ENCODE assay signal across 22 mouse cellular contexts in genomic region chr7:92656386-92656785, GRCm38 (mm10).
"Had no signal": no experiment of that assay in that cellular context is flagged by ENCODE, and none has a peak within 500 bp of the region (broad histone marks: within the 10 kb centered on the region; RNA-seq: fewer than 3 reads in every experiment).

No protein-coding gene starts in this region.

- H3K9me3 ChIP-seq: kidney, embryonic 15.5 days; limb, embryonic 12.5 days; limb, embryonic 15.5 days; midbrain, embryonic 12.5 days; neural tube, embryonic 13.5 days; stomach, embryonic 15.5 days had no signal

- DNase-seq: kidney, adult 8-10 months; kidney, postnatal 10 days; kidney, postnatal 4 days; left cerebral cortex, postnatal 4 days; liver, postnatal 0 days; lung, embryonic 14.5 days; retina, postnatal 1 day; right cerebral cortex, postnatal 25 days; spleen, adult 18-20 months; thymus, postnatal 25 days had no signal

- H3K4me3 ChIP-seq: kidney, embryonic 15.5 days; limb, embryonic 12.5 days; limb, embryonic 15.5 days; midbrain, embryonic 12.5 days; myocyte; neural tube, embryonic 13.5 days; stomach, embryonic 15.5 days had no signal

- H3K4me2 ChIP-seq: kidney, embryonic 15.5 days; limb, embryonic 12.5 days; limb, embryonic 15.5 days; liver, embryonic 11.5 days; lung, embryonic 14.5 days; midbrain, embryonic 12.5 days; neural tube, embryonic 13.5 days; stomach, embryonic 15.5 days had no signal

- H3K27me3 ChIP-seq: kidney, embryonic 15.5 days; limb, embryonic 12.5 days; limb, embryonic 15.5 days; midbrain, embryonic 12.5 days; neural tube, embryonic 13.5 days; stomach, embryonic 15.5 days had no signal

- H3K4me1 ChIP-seq: limb, embryonic 12.5 days; limb, embryonic 15.5 days; stomach, embryonic 15.5 days had no signal

- H3K9ac ChIP-seq: kidney, embryonic 15.5 days; limb, embryonic 12.5 days; limb, embryonic 15.5 days; liver, embryonic 14.5 days; liver, postnatal 0 days; lung, embryonic 14.5 days; midbrain, embryonic 12.5 days; neural tube, embryonic 13.5 days; stomach, embryonic 15.5 days had no signal

- ATAC-seq: liver, postnatal 0 days; lung, postnatal 0 days; midbrain, embryonic 16.5 days had no signal

- H3K27ac ChIP-seq: kidney, embryonic 15.5 days; limb, embryonic 12.5 days; limb, embryonic 15.5 days; liver, embryonic 14.5 days; macrophage; midbrain, embryonic 12.5 days; neural tube, embryonic 13.5 days; stomach, embryonic 15.5 days had no signal
